Mouse (Mus musculus) megakaryocyte progenitor cell, adult 5-6 weeks (primary cell): ENCODE data around the gene Dnaja1. TPM values are rescaled to one million over a fixed set of nuclear protein-coding genes. Genes with fewer than 3 reads are reported as not detected.

Experiments
- ATAC-seq: replicated peaks from 2 replicates; pipeline ENCODE4 v1.8.0; 2016; ENCODE audit warnings: mild to moderate bottlenecking, moderate TSS enrichment, inconsistent platforms; ENCODE audit not compliant: poor library complexity
- total RNA-seq, 2 experiments: library from RNA; stranded (forward) in 1 of 2; stranded (reverse) in 1 of 2; fragments of 157-497, 149-512 nt in 1 of 2; fragments of 200-1000 nt in 1 of 2; gene quantifications; 2 replicates each; pipeline versions ENCODE4 v1.2.3 to v1.2.4; 2015 to 2017

The Dnaja1 gene
- total RNA-seq, 2 experiments from 2014 or later, result 156 to 332 TPM

DNA sequence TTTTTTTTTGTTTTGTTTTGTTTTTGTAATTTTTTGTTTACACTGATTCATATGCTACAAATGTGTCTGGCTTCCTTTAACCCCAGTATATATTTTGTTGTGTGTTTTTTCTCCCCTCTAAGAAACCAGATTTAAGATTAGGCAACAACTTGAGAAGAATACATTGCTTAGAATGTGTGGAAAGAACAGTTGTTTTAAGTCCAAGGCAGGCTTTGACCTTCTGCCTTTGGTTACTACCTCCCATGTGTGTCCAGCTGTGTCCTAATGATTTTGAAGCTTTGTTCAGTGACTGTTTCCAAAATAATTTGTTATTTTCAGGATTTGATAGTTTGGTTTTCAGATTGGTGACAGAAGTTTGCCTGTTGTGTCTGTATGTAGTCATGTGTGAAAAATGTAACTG, 9.3 kb downstream of the Dnaja1 start:
- ATAC-seq, result no peak

GRCm38 (mm10) chr4:40735351-40735750, 13.4 kb downstream of the Dnaja1 start:
- ATAC-seq, result no peak

DNA sequence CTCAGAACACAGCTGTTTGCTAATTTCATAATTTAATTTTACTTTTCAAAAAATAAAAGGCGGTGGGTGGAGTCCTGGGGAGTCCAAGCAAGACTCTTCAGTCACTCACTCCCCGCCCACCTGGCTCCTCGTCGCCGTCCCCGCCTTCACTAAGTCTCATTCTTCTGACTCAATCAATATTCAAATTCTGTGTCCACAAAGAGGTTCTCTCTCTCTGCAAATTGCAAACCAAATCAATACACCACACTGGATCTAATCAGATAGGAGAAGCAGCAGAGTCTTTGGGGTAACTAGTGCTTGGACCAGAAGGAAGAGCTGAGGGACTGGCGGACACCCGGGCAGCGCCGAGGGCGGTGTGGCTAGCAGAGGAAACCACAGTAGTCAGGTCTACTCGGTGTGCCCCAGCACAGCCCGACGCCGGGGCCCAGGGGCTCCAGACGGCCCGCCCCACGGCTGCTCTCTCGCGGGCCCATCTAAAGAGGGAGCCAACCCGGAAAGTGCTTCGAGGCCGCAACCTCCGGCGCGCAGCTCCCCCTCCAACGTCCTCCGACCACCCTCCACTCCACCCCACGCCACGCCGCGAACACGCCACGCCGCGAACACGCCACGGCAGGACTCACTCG, 35.3 kb downstream of the Dnaja1 start:
- ATAC-seq, result peak; percentile 56

DNA sequence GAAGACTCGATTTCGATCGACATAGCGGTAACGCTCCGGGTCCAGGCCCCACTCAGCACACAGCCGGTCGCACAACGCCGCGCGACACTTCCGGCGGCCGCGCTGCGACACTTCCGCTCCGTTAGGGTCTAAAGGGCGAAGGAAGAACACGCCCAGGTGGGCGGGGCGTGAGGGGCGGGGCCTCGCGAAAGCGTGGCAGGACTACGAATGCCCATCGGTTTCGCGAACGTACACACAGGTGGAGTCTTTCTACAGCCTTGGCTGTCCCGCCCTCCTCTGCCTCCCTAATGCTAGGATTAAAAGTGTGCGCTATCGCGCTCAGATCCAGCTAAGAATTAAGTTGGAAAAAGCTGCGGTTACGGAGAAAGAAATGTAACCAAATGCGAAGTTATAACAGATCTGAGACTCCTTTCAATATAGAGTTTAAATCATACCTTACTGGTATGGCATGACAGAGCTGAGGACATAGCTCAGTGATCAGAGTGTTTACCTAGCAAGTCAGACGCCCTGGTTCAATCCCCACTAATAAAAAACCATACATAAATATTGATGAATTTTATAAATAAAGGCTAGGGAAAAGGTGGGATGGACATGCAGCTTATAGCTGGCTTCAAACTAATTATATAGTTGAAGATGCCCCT, 36.0 kb downstream of the Dnaja1 start, which contains the start of gene Smu1:
TSS of gene Smu1 (minus strand) at position 144 of the 641 bp plus-strand sequence.
- ATAC-seq, result peak; percentile 98

- no peak for ATAC-seq
Measured at GRCm38 (mm10) chr4:40759876-40760275, 37.9 kb downstream of the Dnaja1 start.

- ATAC-seq, result peak; percentile 78
Measured at GRCm38 (mm10) chr4:40774279-40775259, 52.6 kb downstream of the Dnaja1 start.

- no peak for ATAC-seq
Measured at GRCm38 (mm10) chr4:40776416-40776815, 54.5 kb downstream of the Dnaja1 start.

GRCm38 (mm10) chr4:40777116-40777515, 55.2 kb downstream of the Dnaja1 start:
- ATAC-seq, result no peak

- ATAC-seq, result no peak
Measured at GRCm38 (mm10) chr4:40778656-40779055, 56.7 kb downstream of the Dnaja1 start.

DNA sequence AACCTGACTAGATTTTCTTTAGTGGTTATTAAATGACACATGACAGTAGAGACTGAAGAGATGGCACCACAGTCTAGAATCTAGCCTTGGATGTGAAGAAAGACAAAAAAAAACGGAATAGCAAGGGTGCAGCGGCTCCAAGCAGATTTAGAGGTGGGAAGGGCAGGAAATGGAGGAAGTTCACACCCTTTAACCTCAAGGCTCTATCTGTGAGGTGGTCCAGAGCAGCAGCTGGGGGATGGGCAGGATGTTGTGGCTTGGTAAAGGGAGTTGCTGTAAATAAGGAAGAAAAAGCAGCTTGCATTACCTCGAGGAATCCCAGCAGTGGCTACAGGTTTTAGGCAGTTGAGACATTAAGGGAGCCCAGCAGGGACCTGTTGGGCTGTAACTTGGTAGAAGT, 59.2 kb downstream of the Dnaja1 start:
- peak; percentile 76 for ATAC-seq

GRCm38 (mm10) chr4:40781797-40782495, 60.0 kb downstream of the Dnaja1 start:
- ATAC-seq, result peak; percentile 41

GRCm38 (mm10) chr4:40783049-40783448, 61.1 kb downstream of the Dnaja1 start:
- ATAC-seq, result no peak

GRCm38 (mm10) chr4:40784556-40785169, 62.7 kb downstream of the Dnaja1 start:
- ATAC-seq, result peak; percentile 15; the same call in 1 of the 2 replicates

DNA sequence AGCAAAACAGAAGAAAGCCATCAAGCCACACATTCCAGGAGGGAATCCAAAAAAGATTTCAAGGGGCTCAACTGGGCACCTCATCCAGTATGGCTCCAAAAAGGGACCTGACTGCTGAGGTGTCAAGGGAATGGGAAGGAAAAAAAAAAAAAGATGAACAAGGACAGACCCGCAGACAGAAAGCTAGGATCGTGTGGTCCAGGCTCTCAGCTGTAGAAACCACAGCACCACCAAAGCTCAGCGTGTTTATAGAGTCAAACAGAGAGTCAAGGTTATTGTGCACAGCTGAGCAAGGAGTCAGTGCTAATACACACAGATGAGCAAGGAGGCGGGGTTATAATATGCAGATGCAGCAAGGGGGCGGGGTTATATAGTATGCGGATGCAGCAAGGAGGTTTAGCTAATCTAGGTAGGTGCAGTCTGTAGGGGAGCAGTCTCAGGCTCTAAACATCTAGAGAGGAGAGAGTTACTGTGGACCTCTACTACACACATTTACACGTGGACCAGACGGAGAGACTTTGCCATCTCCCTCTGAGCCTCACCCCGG, 63.7 kb downstream of the Dnaja1 start:
- ATAC-seq, result peak; percentile 59

DNA sequence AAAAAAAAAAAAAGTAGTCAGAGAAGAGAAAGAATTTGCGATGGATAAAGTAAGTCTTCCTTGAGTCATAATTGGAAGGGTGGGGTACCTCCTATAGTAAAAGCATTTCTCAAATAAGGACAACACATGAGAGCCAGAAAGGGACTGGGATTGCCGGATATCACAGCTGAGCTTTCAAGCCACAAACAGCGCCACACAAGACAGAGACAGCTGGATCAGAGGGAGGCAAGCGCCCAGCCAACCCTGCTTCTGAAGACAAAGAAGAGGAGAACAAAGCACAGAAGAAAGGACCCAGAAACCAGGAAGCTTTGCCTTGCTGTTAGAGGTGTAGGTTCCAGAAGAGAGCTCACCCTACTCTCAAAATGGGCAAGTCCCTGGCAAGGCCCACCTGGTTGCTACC, 64.6 kb downstream of the Dnaja1 start:
- ATAC-seq, result no peak

Other genes starting within 250 kb of the Dnaja1 start
- gene Tmem215, start 250.0 kb upstream of the Dnaja1 start, total RNA-seq (2015), result 0.78 and 1.1 TPM in 2 replicates
- 0.71 and 1.5 TPM in 2 replicates for gene Tmem215, start 250.0 kb upstream of the Dnaja1 start, total RNA-seq (2017)
- 11.3 and 21.4 TPM in 2 replicates for gene Aptx, start 19.0 kb upstream of the Dnaja1 start, total RNA-seq (2015)
- 11.2 and 16.5 TPM in 2 replicates for gene Aptx, start 19.0 kb upstream of the Dnaja1 start, total RNA-seq (2017)
- gene Smu1, start 35.8 kb downstream of the Dnaja1 start, total RNA-seq (2015), result 77.6 and 83.9 TPM in 2 replicates
- gene Smu1, start 35.8 kb downstream of the Dnaja1 start, total RNA-seq (2017), result 141 and 143 TPM in 2 replicates
- gene B4galt1, start 131.9 kb downstream of the Dnaja1 start, total RNA-seq (2015), result 69.8 and 71.5 TPM in 2 replicates
- gene B4galt1, start 131.9 kb downstream of the Dnaja1 start, total RNA-seq (2017), result 41.2 and 46.5 TPM in 2 replicates
- not detected in 2 replicates for gene Spink4, start 197.9 kb downstream of the Dnaja1 start, total RNA-seq (2015)
- gene Spink4, start 197.9 kb downstream of the Dnaja1 start, total RNA-seq (2017), result not detected in 2 replicates
- gene Bag1, start 226.1 kb downstream of the Dnaja1 start, total RNA-seq (2015), result 163 and 167 TPM in 2 replicates
- gene Bag1, start 226.1 kb downstream of the Dnaja1 start, total RNA-seq (2017), result 361 and 403 TPM in 2 replicates
- 52.0 and 55.4 TPM in 2 replicates for gene Chmp5, start 226.3 kb downstream of the Dnaja1 start, total RNA-seq (2015)
- gene Chmp5, start 226.3 kb downstream of the Dnaja1 start, total RNA-seq (2017), result 81.4 and 87.2 TPM in 2 replicates
- gene Nfx1, start 248.8 kb downstream of the Dnaja1 start, total RNA-seq (2015), result 47.5 and 51.8 TPM in 2 replicates
- 70.5 and 71.5 TPM in 2 replicates for gene Nfx1, start 248.8 kb downstream of the Dnaja1 start, total RNA-seq (2017)